Mouse (Mus musculus): Measurements from ENCODE around the gene Slc28a2.
"Not testable (repeated sequence)": the region's sequence is repeated elsewhere in the genome, so short reads cannot be mapped to it uniquely, and the experiment has no call there.

The Slc28a2 gene

DNA sequence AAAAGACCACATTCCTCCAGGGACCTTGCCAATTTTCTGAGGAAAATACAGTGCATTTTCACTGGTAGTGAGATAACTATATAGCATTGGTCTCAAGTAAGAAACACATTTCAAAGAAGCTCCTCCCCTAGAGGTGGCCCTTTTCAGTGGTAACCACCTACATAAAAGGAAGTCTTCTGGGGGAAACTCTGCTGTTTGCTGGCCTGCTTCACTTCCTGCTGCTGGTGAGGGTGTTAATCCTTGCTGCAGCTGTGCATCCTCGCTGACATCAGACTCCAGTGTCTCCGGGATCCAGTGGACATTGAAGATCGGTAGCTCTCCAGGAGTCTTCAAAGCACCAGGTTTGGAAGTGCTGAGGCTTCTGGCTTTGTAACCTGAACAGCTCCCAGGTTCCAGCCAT lies at the start of gene Slc28a2:
Gene Slc28a2 (plus strand): TSS at position 278 of the 400 bp plus-strand sequence.
- DNase-seq (ENCODE audit: low spot score in 2 of 2), result not testable (repeated sequence)

DNA sequence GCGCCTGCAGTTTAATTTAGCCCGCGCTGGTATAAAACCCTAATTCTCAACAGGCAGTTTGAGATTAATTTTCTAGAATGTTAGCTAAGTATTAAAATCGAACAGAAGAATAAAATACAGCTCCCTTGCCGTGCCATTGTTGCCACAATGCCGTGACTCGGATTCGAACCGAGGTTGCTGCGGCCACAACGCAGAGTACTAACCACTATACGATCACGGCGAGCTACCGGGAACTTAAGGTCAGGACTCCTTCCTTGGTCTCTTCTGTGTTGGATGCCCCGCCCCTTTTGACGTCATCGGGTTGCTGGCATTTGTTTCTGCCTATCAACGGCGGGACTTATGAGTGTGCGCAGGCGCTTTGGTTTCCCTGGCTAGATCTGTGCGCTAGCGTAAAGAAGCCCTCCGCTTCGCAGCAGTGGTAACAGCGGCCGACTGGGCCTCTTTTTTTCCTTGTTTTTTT lies 49.0 kb upstream of the Slc28a2 start:
- peak; percentile 95 to 99 for DNase-seq (ENCODE audit: low spot score in 2 of 2)

DNA sequence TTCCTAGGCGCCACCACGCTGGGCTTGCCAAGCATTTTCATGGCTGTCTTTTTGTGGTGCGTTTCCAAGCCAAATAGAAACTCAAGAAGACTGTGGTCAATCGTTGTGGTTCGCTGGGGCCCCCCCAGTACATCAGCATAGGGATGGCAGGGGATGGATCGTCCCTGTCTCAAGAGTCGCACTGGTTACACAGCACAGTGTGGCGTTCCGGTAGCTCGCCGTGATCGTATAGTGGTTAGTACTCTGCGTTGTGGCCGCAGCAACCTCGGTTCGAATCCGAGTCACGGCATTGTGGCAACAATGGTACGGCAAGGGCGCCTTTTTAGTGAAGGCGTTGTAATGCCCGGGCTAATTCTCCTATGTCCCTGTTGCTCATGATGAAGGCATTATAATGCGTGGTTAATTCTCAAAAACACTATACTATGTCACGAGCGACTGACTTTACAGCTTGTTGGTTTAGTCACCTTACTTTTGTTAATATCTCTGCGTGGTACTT lies 48.5 kb upstream of the Slc28a2 start:
- DNase-seq (ENCODE audit: low spot score in 2 of 2), result peak; percentile 47 to 85

DNA sequence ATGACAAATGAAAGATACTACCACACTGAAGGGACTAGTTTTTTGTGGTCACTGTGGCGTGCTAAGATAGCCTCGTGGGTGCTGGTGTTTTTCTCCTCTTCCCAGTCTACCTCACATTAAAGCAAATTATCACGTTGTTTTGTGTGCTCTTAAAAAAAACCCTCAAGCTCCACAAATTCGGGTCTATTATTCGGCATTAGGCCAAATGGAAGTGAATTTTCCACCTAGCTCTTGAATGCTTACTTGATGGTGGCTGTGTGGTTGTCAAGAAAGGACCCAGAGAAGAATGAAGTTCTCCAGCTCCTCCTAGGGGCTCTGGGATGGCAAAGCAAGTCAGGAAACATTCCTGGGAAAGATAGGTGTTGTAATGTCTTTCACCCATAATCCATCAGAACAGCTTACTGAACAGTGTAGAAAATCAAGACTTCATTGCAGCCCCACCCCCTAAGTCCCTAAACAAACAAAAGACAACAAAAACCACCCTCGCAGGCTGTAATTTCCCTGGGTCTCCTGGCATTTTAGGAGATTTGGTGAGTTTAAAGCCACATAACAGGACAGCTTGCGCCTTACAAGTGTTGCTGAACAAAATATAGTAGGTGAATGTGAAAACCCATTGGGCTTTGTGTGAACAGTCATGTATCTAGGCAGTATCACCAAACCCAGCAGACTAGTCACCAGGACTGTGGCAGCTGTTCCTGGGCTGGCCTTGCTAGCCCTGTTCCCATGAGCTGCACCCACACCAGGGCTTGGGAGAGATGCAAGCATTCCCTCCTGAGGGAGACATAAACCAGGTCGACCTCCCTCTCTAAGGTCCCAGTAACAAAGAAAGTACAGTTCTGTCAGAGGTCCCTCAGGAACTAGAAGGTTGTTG lies 47.6 kb upstream of the Slc28a2 start:
- peak in 1 of 2 experiments; percentile 62 for DNase-seq (ENCODE audit: low spot score in 2 of 2)

DNA sequence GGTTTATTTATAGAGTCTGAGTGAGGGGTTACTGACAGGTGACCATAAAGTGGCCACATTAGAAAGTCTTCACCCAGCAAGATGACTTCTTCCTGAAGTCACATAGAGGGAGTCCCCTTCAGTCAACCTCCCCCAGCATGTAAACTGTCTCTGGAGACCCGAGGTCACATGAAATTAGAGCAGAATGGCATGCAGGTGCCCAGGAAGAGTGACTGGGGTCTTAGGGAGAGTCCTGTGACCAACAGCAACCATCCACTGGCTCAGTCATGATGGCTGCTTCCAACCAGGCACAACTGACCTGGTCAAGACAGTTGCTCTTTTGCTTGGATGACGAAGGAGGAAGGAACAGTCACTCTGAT lies 47.0 kb upstream of the Slc28a2 start:
- DNase-seq (ENCODE audit: low spot score in 2 of 2), result no peak

DNA sequence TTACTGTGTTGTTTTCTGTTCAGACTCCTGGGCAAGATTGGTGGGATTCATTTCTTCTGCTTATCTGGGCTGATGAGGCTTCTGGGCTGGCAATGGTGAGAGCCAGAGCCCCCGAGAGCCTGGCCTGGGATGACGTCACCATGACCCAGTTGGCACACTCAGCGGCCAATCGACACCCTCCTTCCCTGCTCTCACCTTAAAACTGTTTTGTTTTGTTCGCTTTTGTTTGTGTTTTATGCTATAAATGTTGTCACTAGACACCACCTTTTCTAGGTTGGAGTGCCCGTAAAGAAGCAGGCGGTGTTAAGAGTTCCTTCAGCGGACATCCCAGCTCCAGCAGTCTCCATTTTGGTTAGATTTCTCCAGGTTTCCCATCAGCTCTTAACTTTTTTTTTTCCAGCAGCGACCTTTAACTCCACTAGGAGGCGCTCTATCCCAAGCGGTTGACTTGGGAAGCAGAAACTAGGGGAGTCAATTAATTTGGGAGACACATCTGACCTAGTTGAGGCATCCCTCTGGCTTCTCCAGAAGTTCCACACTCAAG lies 45.4 kb upstream of the Slc28a2 start:
- peak in 1 of 2 experiments; percentile 75 for DNase-seq (ENCODE audit: low spot score in 2 of 2)

DNA sequence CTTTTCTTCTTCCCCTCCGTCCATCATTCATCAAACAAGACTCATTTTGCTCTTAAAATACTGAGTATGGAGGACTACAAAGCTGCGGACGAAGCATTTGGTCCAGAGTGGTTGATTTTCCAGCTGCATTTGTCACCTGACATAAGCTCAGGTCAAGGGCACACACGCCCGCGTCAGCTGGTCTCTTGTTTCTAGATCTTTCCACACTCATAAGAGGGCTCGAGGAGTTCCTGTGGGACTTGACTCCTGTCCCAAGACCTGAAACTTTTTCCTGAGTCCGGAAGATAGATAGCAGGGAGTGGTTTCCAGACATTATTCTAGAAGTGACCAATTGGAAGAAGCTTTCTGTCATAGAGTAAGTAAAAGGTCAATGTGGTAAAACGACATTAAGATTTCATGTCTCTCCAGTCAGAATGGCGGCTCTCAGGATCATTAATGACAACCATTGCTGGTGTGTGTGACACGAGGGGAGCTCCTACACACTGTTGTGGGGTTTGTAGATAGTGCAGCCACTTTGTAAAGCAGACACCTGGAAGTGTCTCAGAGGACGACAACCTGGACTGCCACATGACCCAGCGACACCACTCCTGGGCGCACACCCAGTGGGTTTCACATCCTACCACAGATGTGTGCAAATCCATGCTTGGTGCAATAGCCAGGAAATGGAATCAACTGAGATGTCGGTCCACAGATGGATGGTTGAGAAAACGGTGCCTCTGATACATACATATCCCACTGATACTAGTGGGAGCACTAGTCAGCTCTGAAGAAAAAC lies 44.8 kb upstream of the Slc28a2 start:
- DNase-seq (ENCODE audit: low spot score in 2 of 2), result no peak

DNA sequence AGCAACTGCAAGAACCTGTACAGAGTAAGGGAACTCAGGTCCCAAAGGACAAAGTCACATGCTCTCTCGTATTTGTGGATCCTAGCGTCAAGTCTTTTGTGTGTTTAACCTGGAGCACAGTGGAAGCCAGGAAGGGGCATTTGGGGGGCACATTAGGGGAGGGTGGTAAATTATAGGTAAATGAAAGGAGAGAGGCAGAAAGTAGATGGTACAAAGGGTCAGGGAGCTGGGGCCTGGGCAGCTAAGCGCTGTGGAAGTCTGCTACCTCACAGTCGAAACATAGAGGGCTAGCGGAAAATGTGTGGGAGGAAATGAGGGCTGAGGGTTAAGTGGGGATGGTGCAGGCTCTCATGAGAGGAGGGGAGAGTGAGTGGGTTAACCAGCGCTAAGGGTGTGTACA lies 44.2 kb upstream of the Slc28a2 start:
- DNase-seq (ENCODE audit: low spot score in 2 of 2), result no peak

DNA sequence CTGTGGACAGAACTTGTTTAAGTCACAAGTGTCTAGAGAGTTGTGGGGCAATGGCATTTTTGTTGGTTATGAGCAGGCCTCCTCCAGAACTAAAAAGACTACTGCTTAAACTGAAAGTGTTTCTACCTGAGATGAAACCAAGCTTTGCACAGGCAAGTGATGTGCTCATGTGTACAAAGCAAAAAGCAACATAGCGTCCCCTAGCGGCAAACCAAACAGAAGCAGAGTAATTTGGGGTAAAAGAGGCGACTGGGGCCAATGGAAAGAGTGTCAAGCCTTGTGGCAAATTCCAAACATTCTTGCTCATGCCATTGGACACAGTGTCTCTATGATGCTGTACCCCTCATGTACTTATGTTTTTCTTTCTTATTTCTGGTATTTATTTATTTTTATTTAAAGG lies 41.2 kb upstream of the Slc28a2 start:
- no peak for DNase-seq (ENCODE audit: low spot score in 2 of 2)

DNA sequence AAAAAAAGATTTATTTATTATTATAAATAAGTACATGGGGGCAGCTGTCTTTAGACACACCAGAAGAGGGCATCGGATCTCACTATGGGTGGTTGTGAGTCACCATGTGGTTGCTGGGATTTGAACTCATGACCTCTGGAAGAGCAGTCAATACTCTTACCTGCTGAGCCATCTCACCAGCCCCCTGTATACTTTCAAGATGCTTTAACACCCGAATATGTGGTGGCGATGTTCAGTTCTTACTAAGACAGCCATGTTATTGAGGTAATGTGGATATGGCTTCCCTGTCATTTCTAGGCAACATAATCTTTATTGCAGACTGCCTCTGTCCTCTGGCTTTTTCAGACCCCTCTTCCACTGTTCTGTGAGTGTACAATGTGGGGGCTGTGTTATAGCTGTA lies 39.1 kb upstream of the Slc28a2 start:
- DNase-seq (ENCODE audit: low spot score in 2 of 2), result not testable (repeated sequence)

DNA sequence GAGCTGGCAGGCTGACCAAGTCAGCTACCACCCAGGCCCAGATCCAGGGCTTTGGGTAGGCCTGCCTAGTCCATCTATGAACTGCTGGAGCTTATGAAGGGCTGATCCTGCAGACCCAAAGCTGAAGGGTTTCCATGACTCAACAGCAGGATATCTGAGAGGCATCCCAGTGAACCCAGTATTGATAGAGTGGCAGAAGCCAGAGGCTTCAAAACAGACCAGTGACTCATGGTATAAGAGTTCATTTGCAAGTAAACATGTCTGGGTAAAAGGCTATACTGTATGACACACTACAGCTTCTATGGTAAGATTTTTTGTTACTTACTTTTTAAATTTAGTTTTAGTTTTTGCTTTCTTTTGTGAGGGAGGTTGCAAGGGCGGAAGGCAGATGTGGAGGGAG lies 30.1 kb upstream of the Slc28a2 start:
- no peak for DNase-seq (ENCODE audit: low spot score in 2 of 2)

DNA sequence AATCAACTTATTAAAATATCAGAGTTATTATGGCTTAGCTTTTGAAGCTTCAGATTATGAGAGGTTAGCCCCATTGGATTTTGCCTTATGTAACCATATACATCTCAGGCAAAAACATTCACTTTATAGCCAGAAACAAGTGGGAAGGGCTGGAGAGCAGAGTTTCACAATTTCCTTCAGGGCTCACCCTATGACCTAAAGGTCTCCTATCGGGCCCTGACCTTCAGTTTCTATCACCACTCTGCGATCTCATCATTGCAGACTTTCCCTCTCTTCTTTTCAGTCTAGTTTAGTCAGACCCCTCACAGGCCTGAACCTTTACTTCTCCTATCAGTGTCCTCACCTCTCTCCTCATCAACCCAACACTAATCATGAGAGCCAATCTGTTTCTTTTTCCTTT lies 18.7 kb upstream of the Slc28a2 start:
- no peak for DNase-seq (ENCODE audit: low spot score in 2 of 2)

DNA sequence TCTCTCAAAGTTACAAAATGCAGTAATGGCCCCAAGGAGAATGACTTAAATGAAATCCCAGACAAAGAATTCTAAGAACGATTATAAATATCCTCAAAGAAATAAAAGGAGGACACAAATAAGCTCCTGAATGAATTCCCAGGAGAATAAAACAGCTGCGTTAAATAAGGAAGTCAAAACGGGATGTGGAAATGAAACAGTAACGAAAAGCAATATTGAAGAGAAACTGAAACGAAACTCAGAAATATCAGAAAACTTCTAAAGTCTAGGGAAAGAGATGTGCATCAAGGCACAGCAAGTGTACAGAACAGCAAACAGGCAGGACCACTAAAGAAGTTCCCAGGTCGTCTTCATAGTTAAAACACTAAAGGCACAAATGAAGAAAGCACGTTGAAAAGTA lies 17.3 kb upstream of the Slc28a2 start:
- no peak for DNase-seq (ENCODE audit: low spot score in 2 of 2)

DNA sequence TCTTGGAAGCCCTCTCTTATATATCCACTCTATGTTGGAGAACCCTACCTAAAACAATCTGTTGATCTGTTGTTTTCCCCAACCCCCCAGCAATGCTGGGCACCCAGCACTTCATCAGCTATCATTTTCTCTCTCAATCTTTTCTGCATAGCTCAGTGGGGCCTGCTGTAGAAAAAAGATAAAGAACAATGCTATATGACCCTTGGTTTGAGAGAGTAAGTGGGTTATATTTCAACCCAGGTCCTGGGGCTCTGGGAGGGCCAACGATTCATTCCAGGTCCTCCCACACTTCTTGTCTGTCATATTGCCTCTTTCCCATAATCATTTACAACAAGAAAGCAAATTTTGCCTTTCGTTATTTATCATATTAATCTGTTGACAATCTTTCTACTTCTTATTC lies 368 bp downstream of the Slc28a2 start:
- DNase-seq (ENCODE audit: low spot score in 2 of 2), result not testable (repeated sequence)

DNA sequence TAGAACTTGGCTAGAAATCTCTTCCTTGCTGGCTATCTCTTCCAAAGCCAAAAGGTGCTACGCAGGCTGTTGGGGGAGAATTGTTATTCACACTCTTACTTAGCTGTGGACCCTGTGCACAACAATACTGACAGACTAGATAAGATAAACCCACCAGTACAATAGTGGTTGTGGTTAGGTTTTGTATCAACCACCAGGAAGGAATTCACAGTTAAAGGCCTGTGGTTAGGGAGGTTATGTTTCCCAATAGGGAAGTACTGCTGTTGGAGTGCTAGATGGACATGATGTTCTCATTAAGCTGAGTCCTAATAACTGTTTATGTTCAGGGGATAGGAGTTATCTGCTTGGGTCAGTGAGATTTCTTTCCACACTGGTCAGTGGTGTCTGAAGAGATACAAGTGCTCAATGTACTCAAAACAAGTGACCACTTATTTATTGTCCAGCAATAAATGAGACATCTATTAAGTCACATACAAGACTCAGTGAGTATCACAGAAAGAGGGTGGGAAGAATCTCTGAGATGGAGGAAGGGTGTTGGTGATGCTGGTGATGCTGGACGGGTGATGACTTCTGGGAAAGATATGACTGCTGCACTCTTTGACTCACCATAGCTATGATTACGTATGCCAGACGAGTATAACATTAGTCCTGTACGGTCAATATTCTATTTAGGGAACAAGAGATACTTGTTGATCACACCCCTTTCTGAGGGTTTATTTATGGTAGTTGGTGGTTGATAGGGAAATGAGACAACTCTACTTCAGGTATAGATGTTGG lies 12.6 kb downstream of the Slc28a2 start:
- DNase-seq (ENCODE audit: low spot score in 2 of 2), result not testable (repeated sequence)

DNA sequence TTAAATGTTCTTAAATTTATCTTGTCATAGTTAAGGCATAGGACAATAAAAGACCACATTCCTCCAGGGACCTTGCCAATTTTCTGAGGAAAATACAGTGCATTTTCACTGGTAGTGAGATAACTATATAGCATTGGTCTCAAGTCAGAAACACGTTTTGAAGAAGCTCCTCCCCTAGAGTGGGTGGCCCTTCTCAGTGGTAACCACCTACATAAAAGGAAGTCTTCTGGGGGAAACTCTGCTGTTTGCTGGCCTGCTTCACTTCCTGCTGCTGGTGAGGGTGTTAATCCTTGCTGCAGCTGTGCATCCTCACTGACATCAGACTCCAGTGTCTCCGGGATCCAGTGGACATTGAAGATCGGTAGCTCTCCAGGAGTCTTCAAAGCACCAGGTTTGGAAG lies 14.2 kb downstream of the Slc28a2 start:
- DNase-seq (ENCODE audit: low spot score in 2 of 2), result not testable (repeated sequence)

DNA sequence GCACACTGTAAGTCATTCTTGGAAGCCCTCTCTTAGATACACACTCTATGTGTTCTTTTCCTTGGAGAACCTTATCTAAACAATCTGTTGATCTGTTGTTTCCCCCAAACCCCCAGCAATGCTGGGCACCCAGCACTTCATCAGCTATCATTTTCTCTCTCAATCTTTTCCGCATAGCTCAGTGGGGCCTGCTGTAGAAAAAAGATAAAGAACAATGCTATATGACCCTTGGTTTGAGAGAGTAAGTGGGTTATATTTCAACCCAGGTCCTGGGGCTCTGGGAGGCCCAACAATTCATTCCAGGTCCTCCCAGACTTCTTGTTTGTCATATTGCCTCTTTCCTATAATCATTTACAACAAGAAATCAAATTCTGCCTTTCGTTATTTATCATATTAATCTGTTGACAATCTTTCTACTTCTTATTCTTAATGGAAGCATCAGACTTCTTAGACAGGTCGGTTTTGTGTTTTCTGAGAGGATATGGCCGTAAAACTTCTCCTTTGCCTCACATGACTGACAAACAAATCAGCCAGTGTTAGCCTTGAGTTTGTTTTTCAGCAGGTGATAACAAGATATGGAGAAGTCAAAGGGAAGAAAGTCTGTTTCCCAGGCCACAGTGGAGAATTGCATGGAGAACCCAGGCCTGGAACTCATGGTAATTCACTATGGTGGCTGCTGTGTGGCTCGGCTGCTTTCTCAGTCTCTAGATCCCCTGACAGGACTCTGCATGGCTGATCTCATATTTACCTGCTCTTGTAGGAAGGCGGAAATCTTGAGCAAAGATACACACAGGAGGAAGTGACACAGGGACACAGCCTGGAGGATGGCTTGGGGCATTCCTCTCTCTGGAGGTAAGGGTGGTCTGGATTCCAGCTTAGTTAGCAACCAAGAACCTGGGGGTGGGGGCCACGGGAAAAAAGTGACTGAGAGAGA lies 15.0 kb downstream of the Slc28a2 start:
- DNase-seq (ENCODE audit: low spot score in 2 of 2), result no peak

DNA sequence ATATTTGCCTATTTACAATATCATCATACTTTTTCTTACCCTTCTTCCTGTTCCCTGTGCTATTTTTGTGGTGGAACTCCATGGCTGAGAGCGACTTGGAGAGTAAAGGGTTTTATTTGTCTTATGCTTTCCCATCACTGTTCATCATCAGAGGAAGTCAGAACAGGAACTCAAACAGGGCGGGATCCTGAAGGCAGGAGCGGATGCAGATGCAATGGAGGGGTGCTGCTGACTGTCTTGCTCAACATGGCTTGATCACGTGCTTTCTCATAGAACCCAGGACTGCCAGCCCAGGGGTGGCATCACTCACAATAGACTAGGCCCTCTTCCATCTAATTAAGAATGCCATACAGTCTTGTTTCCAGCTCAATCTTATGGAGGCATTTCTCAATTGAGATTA lies 24.1 kb downstream of the Slc28a2 start:
- no peak for DNase-seq (ENCODE audit: low spot score in 2 of 2)

DNA sequence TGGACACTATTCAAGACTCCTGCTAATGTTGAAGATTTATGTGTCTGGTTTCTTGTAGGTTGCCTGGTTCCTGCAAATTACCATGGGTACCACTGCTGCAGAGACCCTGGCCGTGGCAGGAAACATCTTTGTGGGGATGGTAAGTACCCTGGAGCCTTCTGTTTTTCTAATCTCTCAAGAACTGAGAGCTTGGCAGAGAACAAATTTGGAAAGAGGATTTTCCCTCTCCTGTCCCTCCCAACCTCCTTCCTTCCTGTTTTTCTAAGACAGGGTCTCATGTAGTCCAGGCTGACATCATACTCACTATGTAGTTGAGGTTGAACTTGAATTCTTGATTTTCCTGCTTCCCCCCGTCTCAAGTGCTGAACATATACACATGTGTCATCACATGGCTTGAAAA lies 26.1 kb downstream of the Slc28a2 start:
- no peak for DNase-seq (ENCODE audit: low spot score in 2 of 2)

DNA sequence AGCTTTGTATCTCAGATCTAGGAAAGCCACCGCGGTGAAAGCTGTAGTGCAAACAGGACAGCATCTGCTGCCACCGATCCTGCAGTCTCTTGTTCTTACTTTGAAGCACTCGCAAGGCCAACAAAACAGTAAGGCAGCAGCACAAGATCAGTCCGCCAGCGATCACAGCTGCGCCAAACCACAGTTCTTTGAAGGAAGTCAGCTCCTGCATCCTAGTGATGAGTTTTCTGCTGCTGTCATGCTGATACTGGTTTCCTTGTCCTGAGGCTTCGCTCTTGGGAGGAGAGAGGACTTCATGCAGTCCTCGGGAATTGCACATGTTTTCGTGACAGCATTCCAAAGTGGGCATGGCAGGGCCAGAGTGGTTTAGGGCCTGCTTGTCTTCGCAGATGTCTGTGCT lies 40.6 kb downstream of the Slc28a2 start:
- DNase-seq (ENCODE audit: low spot score in 2 of 2), result no peak

Data from left cerebral cortex, adult 9 months (tissue).